Mouse (Mus musculus): ENCODE results near the gene Zfp580. TPM values are rescaled to one million over a fixed set of nuclear protein-coding genes. Genes with fewer than 3 reads are reported as not detected.

Gene Zfp580
- polyA plus RNA-seq (2017; shearing (Covaris generic)): 1.4 TPM

DNA sequence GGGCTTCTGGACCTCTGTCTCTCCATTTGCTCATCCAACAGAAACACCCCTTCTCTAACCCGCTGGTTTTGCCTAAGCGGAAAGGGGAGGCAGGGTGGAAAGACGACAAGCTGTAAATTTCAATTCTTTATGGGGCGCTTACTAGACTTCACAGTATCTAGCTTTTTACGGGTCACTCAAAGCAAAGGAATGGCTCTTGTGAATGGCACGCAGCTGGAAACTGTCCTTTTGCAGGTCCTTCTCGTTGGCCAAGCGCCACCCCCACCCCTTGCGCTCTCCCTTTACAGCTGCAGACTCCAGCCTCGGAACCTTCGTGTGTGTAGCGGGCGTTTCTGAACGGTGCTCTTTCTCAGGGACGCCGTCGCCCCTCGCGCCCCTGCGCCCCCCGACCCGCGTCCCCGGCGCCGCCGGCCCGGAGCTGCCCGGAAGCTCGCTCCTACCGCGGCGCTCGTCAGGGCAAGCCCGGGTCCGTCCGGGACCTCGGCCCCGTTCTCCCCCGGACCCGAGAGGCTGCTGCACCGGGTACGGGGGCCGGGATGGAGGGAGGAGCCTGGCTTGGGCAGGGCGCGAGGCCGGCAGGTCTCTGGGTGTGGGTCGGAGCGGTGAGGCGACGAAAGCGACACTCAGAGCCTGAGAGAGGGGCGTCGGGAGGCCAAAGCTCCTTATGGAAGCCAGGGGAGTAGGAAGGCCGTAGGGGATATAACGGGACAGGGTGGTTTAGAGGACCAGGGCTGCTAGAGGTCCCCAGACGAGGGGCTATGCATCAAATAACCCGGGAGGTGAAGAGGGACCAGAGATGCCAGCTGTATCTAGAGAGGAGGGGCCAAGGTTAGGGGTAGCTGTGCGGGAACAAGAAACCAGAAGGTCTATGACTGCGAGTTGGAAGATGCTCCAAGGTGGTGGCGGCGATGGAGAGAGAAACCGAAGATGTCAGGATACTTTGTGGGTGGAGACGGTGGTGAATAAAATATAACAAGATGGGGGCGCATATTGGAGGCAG lies at the start of gene Zfp580:
Zfp580 (plus strand) TSS at position 346 of the 1,000 bp plus-strand sequence.

DNA sequence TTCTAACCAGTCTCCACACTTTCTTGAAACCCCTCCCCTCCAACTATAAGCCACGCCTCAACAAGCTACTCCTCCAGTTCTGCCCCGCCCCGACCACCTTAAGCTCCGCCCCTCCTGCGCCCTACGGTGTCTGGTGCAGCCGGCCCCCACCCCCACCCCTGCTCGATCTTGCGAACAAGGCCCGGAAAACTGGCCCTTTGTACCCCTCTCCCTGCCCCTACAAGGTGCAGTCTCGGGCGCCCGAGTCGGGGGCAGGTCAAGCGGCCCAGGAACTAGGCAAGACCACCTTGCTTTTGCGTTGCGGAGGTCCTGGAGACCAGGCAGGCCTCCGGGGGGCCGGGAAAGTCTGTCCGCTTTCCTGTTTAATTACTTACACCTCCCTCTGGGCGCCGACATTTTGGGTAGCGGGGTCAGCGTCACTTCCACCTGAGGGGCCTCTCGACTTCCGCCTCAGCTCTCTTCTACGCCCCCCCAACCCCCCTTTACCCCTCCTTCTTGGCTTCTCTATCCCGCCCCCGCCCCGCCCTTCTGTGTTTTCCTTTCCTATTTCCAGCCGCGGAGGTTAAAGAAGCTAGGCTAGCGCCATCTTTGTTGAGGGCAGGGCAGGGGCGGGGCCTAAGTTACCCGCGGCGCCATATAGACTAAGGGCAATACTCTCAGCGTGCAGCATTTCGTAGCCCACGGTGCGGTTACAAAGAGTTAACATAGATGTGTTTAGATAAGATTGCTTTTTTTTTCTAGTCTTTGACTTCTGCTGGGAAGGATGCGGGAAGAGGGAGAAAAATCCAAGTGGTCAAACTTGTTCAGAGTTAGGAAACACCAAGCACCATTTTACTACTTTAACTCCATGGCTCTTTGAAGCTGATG lies 36.9 kb upstream of the Zfp580 start, which contains the start of the genes Zfp524 and Fiz1:
Zfp524 (plus strand) TSS at position 165 of the 867 bp plus-strand sequence.
Fiz1 (minus strand) TSS at position 447 of the 867 bp plus-strand sequence.

DNA sequence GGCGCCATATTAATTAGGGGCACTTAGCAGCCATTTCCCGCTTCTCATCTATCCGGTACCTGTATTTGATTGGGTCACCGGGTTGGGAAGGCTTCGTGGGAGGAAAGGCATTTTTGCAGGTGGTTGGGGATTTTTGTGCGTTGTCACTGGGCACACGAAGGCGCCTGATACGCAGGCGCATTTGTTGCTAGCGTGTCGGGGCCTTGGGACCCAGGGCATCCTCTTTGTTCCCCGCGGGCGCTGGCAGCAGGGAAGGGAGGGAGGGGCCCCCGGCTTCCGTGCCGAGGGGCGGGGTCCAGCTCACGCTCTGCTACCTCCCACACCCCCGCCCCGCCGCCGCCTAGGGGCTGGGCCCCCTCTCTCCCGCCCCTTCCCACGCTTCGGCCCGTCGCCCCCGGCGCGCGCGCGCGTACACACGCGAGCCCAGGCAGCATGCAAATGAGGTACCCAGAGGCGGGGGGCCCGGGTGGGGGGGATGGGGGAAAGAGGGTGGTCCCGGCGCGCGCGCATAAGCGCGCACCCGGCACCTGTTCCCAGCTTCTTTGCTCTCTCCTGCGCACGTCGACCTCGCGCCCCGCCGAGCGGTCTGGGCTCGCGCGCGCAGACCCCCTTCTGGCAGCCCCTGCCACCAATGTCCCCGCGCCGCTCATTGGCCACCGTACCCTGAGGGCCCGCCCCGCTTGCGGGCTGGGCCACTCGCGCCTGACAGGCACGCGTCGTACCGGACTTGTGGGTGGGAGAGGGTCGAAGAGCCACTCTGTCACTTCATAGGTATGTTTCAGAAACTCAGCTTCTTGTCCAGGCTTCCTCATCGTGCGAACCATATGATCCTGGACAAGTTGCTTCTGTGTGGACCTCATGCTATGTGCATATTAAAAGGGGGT lies 36.0 kb upstream of the Zfp580 start, which contains the start of gene Gm44973:
Gm44973 (plus strand) TSS at position 379 of the 884 bp plus-strand sequence.

DNA sequence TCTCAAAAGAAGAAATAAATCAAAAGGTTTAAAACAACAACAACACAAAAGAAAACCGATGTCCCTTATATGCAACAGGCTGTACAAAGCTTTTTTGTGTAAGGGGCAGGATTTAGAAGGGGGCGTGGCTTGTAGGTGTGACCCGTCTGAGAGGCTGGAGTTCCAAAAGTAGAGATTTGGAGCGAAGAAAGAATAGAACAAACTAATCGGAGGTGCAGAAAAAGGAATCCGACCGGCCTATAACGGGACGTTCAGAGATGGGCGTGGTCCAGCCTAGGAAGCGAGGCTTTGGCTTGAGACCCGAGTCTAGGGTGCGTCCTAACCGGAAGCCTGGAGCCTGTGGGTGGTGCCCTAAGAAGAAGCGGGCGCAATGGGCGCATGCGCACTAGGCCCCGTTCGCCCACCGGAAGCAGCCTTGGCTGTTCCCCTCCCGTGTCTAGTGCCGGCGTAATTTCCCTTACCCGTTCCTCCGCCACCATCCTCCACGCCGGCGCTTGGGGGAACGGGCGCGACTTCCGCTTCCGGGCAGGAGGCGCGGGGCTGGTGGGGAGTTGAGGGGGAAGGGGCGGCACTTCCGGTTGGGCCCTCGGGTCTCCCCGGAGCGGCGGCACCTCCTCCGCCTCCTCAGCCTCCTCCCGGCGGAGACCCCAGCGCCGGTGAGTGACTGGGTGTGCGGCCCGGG lies 31.2 kb upstream of the Zfp580 start, which contains the start of the genes Zfp865 and Ccdc106:
Zfp865 (plus strand) TSS at position 377 of the 682 bp plus-strand sequence.
Ccdc106 (plus strand) TSS at position 554 of the 682 bp plus-strand sequence.

DNA sequence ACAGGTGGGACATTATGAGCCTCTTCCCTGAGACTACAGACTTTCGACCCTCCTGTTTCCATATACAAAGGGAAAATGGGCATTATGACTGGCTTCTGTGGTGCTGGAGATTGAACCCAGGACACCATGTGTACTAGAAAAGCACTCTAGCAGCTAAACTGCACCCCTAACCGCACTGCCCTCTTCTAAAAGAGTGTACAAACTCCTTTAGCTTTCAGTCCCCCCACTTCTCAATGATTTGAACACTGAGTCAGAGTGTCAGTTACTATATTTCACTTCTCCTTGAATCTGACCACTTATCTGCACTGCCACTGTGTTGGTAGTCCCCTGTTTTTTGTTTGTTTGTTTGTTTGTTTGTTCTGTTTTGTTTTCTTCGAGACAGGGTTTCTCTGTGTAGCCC lies 17.5 kb upstream of the Zfp580 start, which contains the start of gene 4632433K11Rik:
4632433K11Rik (plus strand) TSS at position 301 of the 400 bp plus-strand sequence.

DNA sequence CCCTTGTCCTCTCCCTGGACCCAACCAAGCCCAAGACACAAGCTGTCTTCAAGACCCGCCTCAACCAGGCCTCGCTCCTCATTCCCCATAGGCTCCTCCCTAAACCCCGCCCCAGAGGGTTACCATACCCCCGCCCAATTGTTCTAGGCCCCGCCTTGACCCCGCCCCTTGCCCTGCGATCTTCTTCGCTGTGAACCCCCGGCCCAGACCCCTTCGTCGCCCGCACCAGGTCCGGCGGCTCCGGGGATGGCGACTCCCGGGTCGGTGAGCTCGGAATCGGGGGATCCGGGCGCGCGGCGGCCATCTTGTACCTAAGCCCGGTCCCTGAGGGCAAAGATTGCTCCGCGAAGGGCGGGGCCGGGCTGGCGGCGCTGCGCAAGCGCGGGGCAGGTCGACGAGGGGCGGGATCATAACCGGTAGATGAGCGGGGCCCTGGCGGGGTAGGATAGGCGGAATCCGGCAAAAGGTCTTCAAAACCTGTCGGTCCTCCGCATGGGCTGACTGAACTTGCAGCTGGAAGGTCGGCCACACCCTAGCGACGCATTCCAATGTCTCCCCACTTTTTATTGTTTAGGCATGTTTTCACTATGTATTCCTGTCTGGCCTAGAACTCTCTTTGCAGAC lies 13.1 kb upstream of the Zfp580 start, which contains the start of gene Zfp784:
Zfp784 (minus strand) TSS at position 338 of the 624 bp plus-strand sequence.

DNA sequence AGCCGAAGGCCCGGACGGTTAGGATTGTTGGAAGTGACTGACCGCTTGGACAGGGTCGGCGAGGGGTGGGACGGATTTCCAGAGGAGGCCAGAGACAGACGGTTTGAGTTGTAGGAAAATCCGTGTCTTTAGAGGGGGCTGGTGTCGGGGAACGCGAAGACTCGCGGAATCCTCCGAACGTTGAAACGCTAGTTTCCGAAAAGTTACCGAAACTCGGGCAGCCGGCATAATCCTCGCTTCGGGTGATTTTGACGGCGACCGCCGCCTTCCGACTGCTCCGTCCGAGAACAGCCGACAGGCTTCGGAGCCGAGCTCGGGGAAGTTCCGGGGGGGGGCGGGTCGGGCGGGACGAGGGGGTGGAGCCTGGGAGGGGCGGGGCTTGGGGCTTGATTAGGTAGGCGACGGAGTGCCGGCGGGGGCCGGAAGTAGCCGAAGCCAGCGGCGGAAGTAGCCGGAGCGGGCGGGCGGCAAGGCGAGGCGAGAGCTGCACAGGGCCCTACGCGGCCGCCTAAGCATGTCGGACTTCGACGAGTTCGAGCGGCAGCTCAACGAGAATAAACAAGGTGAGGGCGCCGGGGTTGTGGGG lies 10.5 kb downstream of the Zfp580 start, which contains the start of gene U2af2:
U2af2 (plus strand) TSS at position 370 of the 586 bp plus-strand sequence.

DNA sequence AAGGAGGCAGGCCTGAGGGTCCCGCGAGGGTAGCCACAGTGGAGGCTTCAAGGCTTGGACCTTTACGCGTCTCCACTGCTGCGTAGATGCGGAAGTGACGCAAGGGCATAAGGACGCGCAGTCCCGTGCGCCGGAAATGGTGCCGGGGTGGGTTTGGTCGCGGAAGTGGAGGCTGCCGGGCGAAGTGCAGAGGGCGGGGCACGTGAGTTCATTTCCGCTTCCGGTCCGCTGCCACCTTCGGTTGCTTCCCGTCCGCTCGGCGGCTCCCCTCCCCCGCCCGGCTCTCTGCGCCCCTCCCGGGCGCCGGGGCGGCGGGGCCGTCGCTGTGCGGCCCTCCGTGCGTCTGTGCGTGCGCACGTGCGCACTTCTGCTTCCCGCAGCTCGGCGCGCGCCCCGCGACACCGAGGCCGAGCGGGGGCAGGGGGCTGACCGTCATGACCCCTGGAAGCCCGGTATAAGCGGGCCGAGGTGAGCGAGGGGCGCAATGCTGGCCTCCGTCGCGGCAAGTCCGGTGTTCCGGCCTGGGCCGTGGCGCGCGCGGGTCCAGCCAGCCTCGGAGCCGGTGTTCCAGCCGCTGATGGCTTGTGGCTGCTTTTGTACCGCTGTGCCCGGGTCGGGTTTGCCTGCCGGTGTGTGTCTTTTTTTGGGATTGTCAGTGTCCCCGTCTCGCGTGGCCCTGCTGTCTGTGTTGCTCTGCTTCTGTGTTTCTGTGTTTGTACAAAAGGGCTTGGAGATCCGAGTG lies 28.8 kb downstream of the Zfp580 start, which contains the start of gene Epn1:
Epn1 (plus strand) TSS at position 226 of the 742 bp plus-strand sequence.

Other genes with a start within 250 kb of the Zfp580 start
- 275 TPM for gene Ube2s, start 238.9 kb upstream of the Zfp580 start, polyA plus RNA-seq (2017; shearing (Covaris generic))
- not detected for gene Shisa7, start 206.8 kb upstream of the Zfp580 start, polyA plus RNA-seq (2017; shearing (Covaris generic))
- gene Isoc2b, start 181.3 kb upstream of the Zfp580 start, polyA plus RNA-seq (2017; shearing (Covaris generic)): 6.2 TPM
- 0.33 TPM for gene Isoc2a, start 174.4 kb upstream of the Zfp580 start, polyA plus RNA-seq (2017; shearing (Covaris generic))
- gene Gm36210, start 145.0 kb upstream of the Zfp580 start, polyA plus RNA-seq (2017; shearing (Covaris generic)): not detected
- 2.3 TPM for gene Zfp628, start 136.3 kb upstream of the Zfp580 start, polyA plus RNA-seq (2017; shearing (Covaris generic))
- not detected for gene Nat14, start 129.5 kb upstream of the Zfp580 start, polyA plus RNA-seq (2017; shearing (Covaris generic))
- gene Ssc5d, start 125.8 kb upstream of the Zfp580 start, polyA plus RNA-seq (2017; shearing (Covaris generic)): not detected
- gene Sbk2, start 87.1 kb upstream of the Zfp580 start, polyA plus RNA-seq (2017; shearing (Covaris generic)): not detected
- not detected for gene Sbk3, start 80.4 kb upstream of the Zfp580 start, polyA plus RNA-seq (2017; shearing (Covaris generic))
- 20.4 TPM for gene Zfp579, start 55.4 kb upstream of the Zfp580 start, polyA plus RNA-seq (2017; shearing (Covaris generic))
- 17.9 TPM for gene Zfp524, start 37.1 kb upstream of the Zfp580 start, polyA plus RNA-seq (2017; shearing (Covaris generic))
- 48.5 TPM for gene Fiz1, start 36.8 kb upstream of the Zfp580 start, polyA plus RNA-seq (2017; shearing (Covaris generic))
- gene Gm44973, start 36.0 kb upstream of the Zfp580 start, polyA plus RNA-seq (2017; shearing (Covaris generic)): 5.2 TPM
- 6.4 TPM for gene Zfp865, start 31.2 kb upstream of the Zfp580 start, polyA plus RNA-seq (2017; shearing (Covaris generic))
- gene Ccdc106, start 31.0 kb upstream of the Zfp580 start, polyA plus RNA-seq (2017; shearing (Covaris generic)): not detected
- gene 4632433K11Rik, start 17.4 kb upstream of the Zfp580 start, polyA plus RNA-seq (2017; shearing (Covaris generic)): 0.62 TPM
- 2.7 TPM for gene Zfp784, start 13.1 kb upstream of the Zfp580 start, polyA plus RNA-seq (2017; shearing (Covaris generic))
- 100 TPM for gene U2af2, start 10.6 kb downstream of the Zfp580 start, polyA plus RNA-seq (2017; shearing (Covaris generic))
- gene Epn1, start 28.7 kb downstream of the Zfp580 start, polyA plus RNA-seq (2017; shearing (Covaris generic)): 21.3 TPM
- not detected for gene Rfpl4, start 65.4 kb downstream of the Zfp580 start, polyA plus RNA-seq (2017; shearing (Covaris generic))
- 1.4 TPM for gene Rasl2-9, start 74.4 kb downstream of the Zfp580 start, polyA plus RNA-seq (2017; shearing (Covaris generic))
- gene Vmn1r55, start 98.1 kb downstream of the Zfp580 start, polyA plus RNA-seq (2017; shearing (Covaris generic)): 1.1 TPM
- not detected for gene Vmn1r56, start 145.2 kb downstream of the Zfp580 start, polyA plus RNA-seq (2017; shearing (Covaris generic))
- gene Vmn1r57, start 167.0 kb downstream of the Zfp580 start, polyA plus RNA-seq (2017; shearing (Covaris generic)): not detected

Data from effector memory CD4-positive, alpha-beta T cell, adult 7 months (primary cell).